Mouse (Mus musculus) heart, embryonic 14.5 days (tissue): ENCODE results near the gene Cdk2ap2. TPM values are rescaled to one million over a fixed set of nuclear protein-coding genes. Genes with fewer than 3 reads are reported as not detected.

Experiments used
- ATAC-seq: fragments of 200-750 bp; cut with Nextera tagmentation; 2 replicates; pipeline ENCODE4 v1.8.0; 2017; ENCODE audit warnings: low read depth, moderate TSS enrichment; ENCODE audit not compliant: insufficient number of reproducible peaks, insufficient read depth, low FRiP score
- H3K27ac ChIP-seq, 2 experiments: fragments of 200-500 bp in 1 of 2; fragments of 300-500 bp in 1 of 2; sonication (generic) in 1 of 2; replicated peaks in 1 of 2; 2 replicates each; pipeline ENCODE4 v1.5.1; 2012 to 2014; ENCODE audit warnings: low read depth in 2 of 2, low read length in 2 of 2, control low read depth in 1 of 2, mild to moderate bottlenecking in 1 of 2, mixed read lengths in 1 of 2; ENCODE audit not compliant: control insufficient read depth in 1 of 2, insufficient read depth in 1 of 2
- H3K27me3 ChIP-seq: fragments of 300-500 bp; sonication (generic); 2 replicates; pipeline ENCODE4 v1.6.1; 2014; ENCODE audit warnings: mild to moderate bottlenecking, low read length, control low read depth; ENCODE audit not compliant: control insufficient read depth, insufficient read depth
- H3K36me3 ChIP-seq: fragments of 300-500 bp; sonication (generic); 2 replicates; pipeline ENCODE4 v1.6.1; 2014; ENCODE audit warnings: mild to moderate bottlenecking, control low read depth, low read length, mixed read lengths; ENCODE audit not compliant: control insufficient read depth, insufficient read depth
- H3K4me1 ChIP-seq, 2 experiments: fragments of 200-500 bp in 1 of 2; fragments of 300-500 bp in 1 of 2; sonication (generic) in 1 of 2; 2 replicates each; pipeline ENCODE4 v1.6.1; 2012 to 2014; ENCODE audit warnings: low read length in 2 of 2, control low read depth in 1 of 2, mixed read lengths in 1 of 2; ENCODE audit not compliant: control insufficient read depth in 2 of 2, insufficient read depth in 2 of 2
- H3K4me2 ChIP-seq: fragments of 300-500 bp; sonication (generic); 2 replicates; pipeline ENCODE4 v1.6.1; 2014; ENCODE audit warnings: mild to moderate bottlenecking, low read length
- H3K4me3 ChIP-seq, 2 experiments: fragments of 200-500 bp in 1 of 2; fragments of 300-500 bp in 1 of 2; sonication (generic) in 1 of 2; 2 replicates each; pipeline ENCODE4 v1.5.1; 2012 to 2014; ENCODE audit warnings: low read length in 2 of 2, mild to moderate bottlenecking in 2 of 2, control low read depth in 1 of 2, low read depth in 1 of 2, moderate library complexity in 1 of 2; ENCODE audit not compliant: control insufficient read depth in 1 of 2, insufficient read depth in 1 of 2
- H3K9ac ChIP-seq: fragments of 300-500 bp; sonication (generic); 2 replicates; pipeline ENCODE4 v1.6.1; 2014; ENCODE audit warnings: mild to moderate bottlenecking, low read length
- H3K9me3 ChIP-seq: fragments of 300-500 bp; sonication (generic); 2 replicates; pipeline ENCODE4 v1.6.1; 2016; ENCODE audit warnings: low read length, control low read depth; ENCODE audit not compliant: control insufficient read depth
- WGBS: fragments of 180-500 bp; shearing (Covaris S2); extraction: QIAGEN DNeasy Blood & Tissue Kit; methylation state at CpG from one replicate; pipeline ENCODE4 v1.1.7; 2014; 5-methylcytosine and 5-hydroxymethylcytosine counted together
- polyA plus RNA-seq: library from polyadenylated mRNA; unstranded; fragments of >200 nt; fragmentation: Nextera tagmentation; extraction: Ambion mirVana; gene quantifications from 2 replicates; pipeline ENCODE4 v1.2.1, GENCODE M21; 2014

The Cdk2ap2 gene
- polyA plus RNA-seq, 1 experiment from 2014 or later, result 62.5 TPM

DNA sequence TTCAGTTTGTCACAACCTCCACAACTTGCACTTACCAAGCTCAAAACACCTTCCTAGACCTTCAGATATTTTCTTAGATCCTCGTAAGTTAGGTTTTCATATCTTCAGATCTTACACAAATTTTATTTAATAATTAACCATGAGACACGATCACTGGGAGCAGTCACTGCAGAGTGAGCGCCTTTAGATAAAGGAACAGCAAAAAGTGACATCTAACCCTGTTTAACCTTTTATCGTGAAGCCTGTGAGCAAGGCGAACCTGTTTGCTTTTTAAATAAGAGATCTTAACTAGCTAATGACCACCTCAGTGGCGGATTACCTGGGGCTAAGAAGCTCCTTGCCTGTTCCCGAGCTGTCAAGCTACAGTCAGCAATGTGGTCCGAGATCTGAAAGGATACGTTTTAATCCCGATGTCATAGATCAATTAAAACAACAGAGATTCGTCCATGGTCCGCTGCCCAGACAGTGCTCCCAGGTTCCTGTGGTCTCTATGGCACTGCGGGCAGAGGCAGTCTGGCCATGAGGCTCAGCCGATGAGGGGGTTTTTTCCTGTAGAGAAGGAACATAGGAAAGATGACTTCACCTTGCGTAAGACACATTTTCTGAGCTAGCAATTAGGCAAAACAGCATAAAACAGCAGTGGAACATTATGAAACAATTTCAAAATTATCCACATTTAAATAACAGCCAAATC, 28.1 kb upstream of the Cdk2ap2 start:
- H3K27ac ChIP-seq, result no peak overlapping the region
- H3K27me3 ChIP-seq, result no peaks in the 10 kb centered on the region
- H3K9me3 ChIP-seq, result no peaks in the 10 kb centered on the region
- H3K4me2 ChIP-seq, result no peak overlapping the region
- WGBS, result 77% methylated on average over 15 of the region's 15 CpGs
- H3K4me1 ChIP-seq, result no peaks in the 10 kb centered on the region
- ATAC-seq, result no peak
- no peak overlapping the region for H3K9ac ChIP-seq
- H3K4me3 ChIP-seq, result no peak overlapping the region
- no peaks in the 10 kb centered on the region for H3K36me3 ChIP-seq

DNA sequence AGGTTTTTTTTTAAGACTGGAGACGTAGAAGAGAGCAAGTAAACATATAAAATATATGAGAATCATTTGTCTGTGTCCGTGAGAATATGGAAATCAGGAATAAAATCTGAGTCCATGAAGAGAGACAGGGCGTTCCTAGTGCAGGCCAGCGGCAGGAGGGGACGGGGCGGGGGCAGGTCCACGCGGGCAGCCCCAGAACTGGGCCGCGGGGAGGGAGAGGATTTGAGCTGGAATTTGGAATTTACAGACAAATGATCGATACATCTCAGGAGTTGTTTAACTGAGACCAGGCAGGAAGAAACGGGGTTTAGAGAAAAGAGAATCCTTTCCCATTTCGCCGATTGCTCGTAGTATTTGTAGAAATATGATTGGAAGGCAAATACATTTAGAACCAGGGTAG, 26.7 kb upstream of the Cdk2ap2 start:
- H3K4me3 ChIP-seq, result no peak overlapping the region
- no peaks in the 10 kb centered on the region for H3K4me1 ChIP-seq
- H3K36me3 ChIP-seq, result no peaks in the 10 kb centered on the region
- H3K27me3 ChIP-seq, result no peaks in the 10 kb centered on the region
- no peak overlapping the region for H3K9ac ChIP-seq
- no peak overlapping the region for H3K27ac ChIP-seq
- H3K9me3 ChIP-seq, result no peaks in the 10 kb centered on the region
- no peak for ATAC-seq
- 78% methylated on average over 15 of the region's 15 CpGs for WGBS
- H3K4me2 ChIP-seq, result no peak overlapping the region

DNA sequence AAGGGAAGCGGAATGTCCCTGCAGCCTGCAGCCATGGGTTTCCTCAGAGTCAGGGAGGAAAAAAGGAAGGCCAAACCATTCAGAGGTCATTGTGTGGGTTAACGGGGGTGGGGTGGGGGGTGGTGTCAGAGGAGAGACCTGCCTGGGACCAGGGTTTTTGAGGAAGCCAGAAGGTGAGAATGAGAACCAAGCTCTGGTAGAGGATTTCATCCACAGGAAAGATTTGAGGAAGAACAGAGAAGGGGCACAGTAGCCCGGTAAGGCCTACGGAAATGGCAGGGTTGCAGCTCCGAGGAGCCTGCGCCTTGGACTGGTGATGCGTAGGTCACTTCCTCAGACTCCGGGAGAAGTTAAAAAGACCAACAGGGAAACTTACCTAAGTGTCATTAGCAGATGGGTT, 26.2 kb upstream of the Cdk2ap2 start:
- Histone ChIP-seq H3K27ac (no peak overlapping the region), H3K4me2 (no peak overlapping the region), H3K4me3 (no peak overlapping the region), H3K4me1 (no peaks in the 10 kb centered on the region), H3K27me3 (no peaks in the 10 kb centered on the region), H3K9me3 (no peaks in the 10 kb centered on the region), H3K36me3 (no peaks in the 10 kb centered on the region), H3K9ac (no peak overlapping the region)
- ATAC-seq, result no peak
- 80% methylated on average over 8 of the region's 8 CpGs for WGBS

DNA sequence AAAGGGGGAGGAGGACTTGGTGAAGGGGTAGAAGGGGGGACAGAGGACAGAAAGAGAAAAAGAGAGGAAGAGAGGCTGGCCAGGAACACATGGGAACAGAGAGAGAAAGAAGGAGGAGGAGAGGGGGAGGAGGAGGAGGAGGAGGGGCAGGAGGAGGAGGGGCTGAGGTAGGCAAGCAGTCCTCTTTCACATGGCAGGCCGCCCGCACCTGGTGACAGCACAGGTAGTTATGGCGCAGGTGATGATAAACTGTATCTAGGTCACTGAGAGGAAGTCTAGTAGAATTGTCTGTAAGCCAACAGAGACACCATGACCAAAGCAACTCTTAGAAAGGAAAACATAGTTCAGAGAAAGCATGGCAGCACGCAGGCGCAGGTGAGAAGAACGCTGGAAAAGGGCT, 25.6 kb upstream of the Cdk2ap2 start:
- no peak overlapping the region for H3K9ac ChIP-seq
- H3K27me3 ChIP-seq, result no peaks in the 10 kb centered on the region
- no peak overlapping the region for H3K4me2 ChIP-seq
- no peak overlapping the region for H3K4me3 ChIP-seq
- H3K4me1 ChIP-seq, result no peaks in the 10 kb centered on the region
- WGBS, result 91% methylated on average over 6 of the region's 6 CpGs
- H3K9me3 ChIP-seq, result no peaks in the 10 kb centered on the region
- no peak overlapping the region for H3K27ac ChIP-seq
- H3K36me3 ChIP-seq, result no peaks in the 10 kb centered on the region
- no peak for ATAC-seq

DNA sequence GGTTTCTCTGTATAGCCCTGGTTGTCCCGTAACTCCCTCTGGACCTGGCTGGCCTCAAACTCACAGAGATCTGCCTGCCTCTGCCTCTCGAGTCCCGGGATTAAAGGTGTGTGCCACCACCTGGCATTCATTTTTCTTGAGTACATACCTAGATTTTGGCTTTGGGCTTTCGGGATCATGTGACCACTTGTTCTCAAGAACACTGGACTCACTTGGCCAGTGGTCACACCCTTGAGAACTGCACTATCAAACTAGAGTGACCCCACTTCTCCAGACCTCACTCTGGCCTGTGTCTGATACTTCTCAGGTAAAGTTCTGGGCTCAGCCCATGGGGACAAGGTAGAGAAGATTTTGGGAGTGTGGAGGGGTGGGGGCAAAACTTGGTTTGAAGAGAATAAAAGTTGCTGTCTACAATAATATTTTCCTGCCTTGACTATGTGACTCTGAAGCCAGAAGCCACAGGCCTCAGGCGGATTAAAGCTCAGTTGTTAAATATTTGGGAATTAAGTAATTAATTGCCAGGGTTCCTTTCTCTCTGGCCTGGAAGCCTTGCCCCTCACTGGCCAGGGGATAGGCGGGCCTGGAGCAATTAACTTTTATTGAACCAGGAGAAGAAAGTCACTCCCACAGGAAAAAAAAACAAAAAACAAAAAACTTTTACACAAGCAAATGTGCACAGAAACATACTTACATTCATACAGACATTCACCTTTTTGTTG, 24.1 kb upstream of the Cdk2ap2 start:
- Histone ChIP-seq H3K9me3 (no peaks in the 10 kb centered on the region), H3K27ac (no peak overlapping the region), H3K4me2 (no peak overlapping the region), H3K9ac (no peak overlapping the region), H3K36me3 (no peaks in the 10 kb centered on the region), H3K27me3 (no peaks in the 10 kb centered on the region), H3K4me1 (no peaks in the 10 kb centered on the region), H3K4me3 (no peak overlapping the region)
- 82% methylated on average over 6 of the region's 6 CpGs for WGBS
- ATAC-seq, result no peak

DNA sequence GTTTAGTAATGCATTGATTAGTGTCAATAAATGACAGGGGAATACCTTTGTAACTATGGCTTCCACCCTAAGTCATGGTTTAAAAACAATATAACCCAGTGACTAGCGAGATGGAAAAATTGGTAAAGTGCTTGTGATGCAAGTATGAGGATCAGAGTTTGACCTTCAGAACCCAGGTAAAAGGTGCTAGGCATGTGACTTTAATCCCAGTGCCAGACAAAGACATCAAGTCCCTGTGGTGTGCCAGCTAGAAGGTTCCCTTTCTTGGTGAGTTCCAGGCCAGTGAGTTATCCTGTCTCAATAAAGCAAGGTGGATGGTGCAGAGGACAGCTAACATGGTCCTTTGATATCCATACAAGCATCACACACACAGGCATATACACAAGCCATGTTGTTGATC, 21.5 kb upstream of the Cdk2ap2 start:
- Histone ChIP-seq H3K9ac (no peak overlapping the region), H3K27me3 (no peaks in the 10 kb centered on the region), H3K27ac (no peak overlapping the region), H3K36me3 (no peaks in the 10 kb centered on the region), H3K4me2 (no peak overlapping the region), H3K4me1 (no peaks in the 10 kb centered on the region), H3K4me3 (no peak overlapping the region), H3K9me3 (no peaks in the 10 kb centered on the region)
- WGBS, result 88% methylated on average over 1 of the region's 1 CpGs
- no peak for ATAC-seq

DNA sequence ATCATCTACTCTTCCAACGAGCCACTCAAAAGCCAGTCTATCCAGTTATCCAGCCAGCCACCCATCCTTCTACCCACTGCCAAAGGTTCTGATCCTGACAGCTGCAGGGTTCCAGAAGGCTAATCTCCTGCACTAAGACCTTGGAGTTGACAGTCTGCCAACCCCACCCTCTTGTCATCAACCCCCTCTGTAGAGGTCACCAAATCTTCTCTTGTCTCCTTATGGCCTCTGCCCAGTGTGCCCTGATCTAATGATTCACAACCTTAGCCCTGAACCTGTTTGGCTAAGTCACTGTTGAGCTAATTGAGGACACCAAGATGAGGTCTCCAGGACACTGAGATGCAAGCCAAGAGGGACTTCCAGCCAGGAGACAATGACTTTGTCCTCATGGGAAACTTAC, 17.4 kb upstream of the Cdk2ap2 start:
- no peak overlapping the region for H3K9ac ChIP-seq
- no peaks in the 10 kb centered on the region for H3K9me3 ChIP-seq
- no peaks in the 10 kb centered on the region for H3K4me1 ChIP-seq
- H3K27me3 ChIP-seq, result 0 out of 2 replicates have a peak, but pooled peaks cover 5% of the 10 kb centered on the region
- ATAC-seq, result no peak
- 60% methylated on average over 1 of the region's 1 CpGs for WGBS
- H3K27ac ChIP-seq, result no peak overlapping the region
- H3K36me3 ChIP-seq, result no peaks in the 10 kb centered on the region
- H3K4me2 ChIP-seq, result no peak overlapping the region
- H3K4me3 ChIP-seq, result no peak overlapping the region
